Mouse (Mus musculus) heart, embryonic 12.5 days (tissue): ENCODE results near the gene Nbr1. TPM values are rescaled to one million over a fixed set of nuclear protein-coding genes. Genes with fewer than 3 reads are reported as not detected.
A peak's percentile ranks its signal among the peaks of the same experiment; 100 is the strongest.
"Not testable (repeated sequence)": the region's sequence is repeated elsewhere in the genome, so short reads cannot be mapped to it uniquely, and the experiment has no call there.

Source experiments
- ATAC-seq: fragments of 200-750 bp; cut with Nextera tagmentation; 2 replicates; pipeline ENCODE4 v1.8.0; 2017; ENCODE audit warnings: moderate TSS enrichment, moderate library complexity; ENCODE audit not compliant: insufficient number of reproducible peaks, low FRiP score
- H3K27ac ChIP-seq: fragments of 300-500 bp; sonication (generic); 2 replicates; pipeline ENCODE4 v1.5.1; 2016; ENCODE audit warnings: mild to moderate bottlenecking, moderate library complexity; ENCODE audit not compliant: poor library complexity, severe bottlenecking
- H3K27me3 ChIP-seq: fragments of 300-500 bp; sonication (generic); replicated peaks from 2 replicates; pipeline ENCODE4 v1.6.1; 2016; ENCODE audit warnings: mild to moderate bottlenecking, moderate library complexity
- H3K36me3 ChIP-seq: fragments of 300-500 bp; sonication (generic); 2 replicates; pipeline ENCODE4 v1.6.1; 2016; ENCODE audit warnings: mild to moderate bottlenecking, moderate library complexity
- H3K4me1 ChIP-seq: fragments of 300-500 bp; sonication (generic); replicated peaks from 2 replicates; pipeline ENCODE4 v1.6.1; 2016; ENCODE audit warnings: mild to moderate bottlenecking
- H3K4me2 ChIP-seq: fragments of 300-500 bp; sonication (generic); 2 replicates; pipeline ENCODE4 v1.6.1; 2016; ENCODE audit warnings: mild to moderate bottlenecking, moderate library complexity
- H3K4me3 ChIP-seq: fragments of 300-500 bp; sonication (generic); 2 replicates; pipeline ENCODE4 v1.5.1; 2016; ENCODE audit warnings: mild to moderate bottlenecking
- H3K9ac ChIP-seq: fragments of 300-500 bp; sonication (generic); 2 replicates; pipeline ENCODE4 v1.6.1; 2016; ENCODE audit warnings: mild to moderate bottlenecking, moderate library complexity
- H3K9me3 ChIP-seq: fragments of 300-500 bp; sonication (generic); replicated peaks from 2 replicates; pipeline ENCODE4 v1.6.1; 2016; ENCODE audit warnings: mild to moderate bottlenecking, moderate library complexity
- WGBS: fragments of 180-500 bp; shearing (Covaris S2); methylation state at CpG from one replicate; pipeline ENCODE4 v1.1.7; 2016; 5-methylcytosine and 5-hydroxymethylcytosine counted together
- polyA plus RNA-seq: library from polyadenylated mRNA; unstranded; fragments of >200 nt; fragmentation: Nextera tagmentation; extraction: Ambion mirVana; gene quantifications from 2 replicates; pipeline ENCODE4 v1.2.1, GENCODE M21; 2016

Nbr1 gene
- polyA plus RNA-seq, 1 experiment from 2014 or later = 77.7 TPM

DNA sequence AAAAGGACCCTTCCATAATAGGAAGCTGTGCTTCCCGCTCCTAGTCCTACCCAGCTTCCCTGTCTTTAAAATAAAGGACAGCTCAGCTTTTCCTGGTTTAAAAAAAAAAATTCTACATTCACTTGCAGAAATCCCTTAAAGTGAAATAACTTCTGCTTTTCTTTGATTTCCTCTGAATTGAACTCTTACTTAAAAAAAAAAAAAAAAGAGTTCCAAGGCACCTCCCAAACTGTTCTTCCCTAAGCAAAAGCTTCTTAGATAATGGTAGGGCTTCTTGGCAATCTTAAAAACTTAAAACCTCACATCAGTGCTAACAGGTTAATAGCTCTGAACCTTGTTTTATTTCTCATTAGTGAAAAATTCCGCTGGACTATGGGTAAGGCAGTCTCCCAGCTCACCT, 31.3 kb downstream of the Nbr1 start:
- H3K27me3 ChIP-seq = no peaks in the 10 kb centered on the region
- WGBS = 80% methylated on average over 2 of the region's 2 CpGs
- peaks cover 4% of the 10 kb centered on the region for H3K4me1 ChIP-seq
- H3K4me3 ChIP-seq = no peak overlapping the region
- H3K9me3 ChIP-seq = no peaks in the 10 kb centered on the region
- H3K4me2 ChIP-seq = no peak overlapping the region
- no peak overlapping the region for H3K9ac ChIP-seq
- H3K36me3 ChIP-seq = peaks cover 40% of the 10 kb centered on the region
- ATAC-seq = no peak
- H3K27ac ChIP-seq = no peak overlapping the region

GRCm38 (mm10) chr11:101585031-101585430, 33.1 kb downstream of the Nbr1 start:
- H3K36me3 ChIP-seq = peaks cover 23% of the 10 kb centered on the region
- H3K9ac ChIP-seq, ATAC-seq, H3K27ac ChIP-seq, H3K4me2 ChIP-seq, H3K4me3 ChIP-seq, H3K9me3 ChIP-seq, H3K4me1 ChIP-seq, H3K27me3 ChIP-seq: not testable (repeated sequence)
- WGBS = 97% methylated on average over 1 of the region's 1 CpGs

DNA sequence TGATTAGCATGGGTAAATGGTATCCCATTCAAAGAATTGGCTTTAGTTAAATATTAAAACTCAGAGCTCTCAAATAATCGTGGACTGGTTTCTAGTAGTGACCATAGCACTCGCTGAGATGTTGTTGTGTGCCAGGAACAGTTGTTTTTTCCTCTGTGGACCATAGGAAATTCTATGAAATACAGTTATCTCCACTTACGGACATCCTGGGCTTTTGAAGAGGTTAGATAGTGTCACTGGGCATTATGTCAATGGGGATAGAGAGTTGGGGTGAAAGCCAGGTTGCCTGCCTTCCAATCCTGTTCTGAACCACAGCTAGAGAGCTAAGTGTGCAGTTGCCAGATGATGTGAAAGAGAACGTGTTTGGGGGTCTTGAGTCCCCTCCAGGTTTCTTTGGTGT, 33.9 kb downstream of the Nbr1 start:
- WGBS = 59% methylated on average over 4 of the region's 4 CpGs
- no peak for ATAC-seq
- H3K9me3 ChIP-seq = no peaks in the 10 kb centered on the region

GRCm38 (mm10) chr11:101587676-101588075, 35.7 kb downstream of the Nbr1 start:
- H3K4me1 ChIP-seq = no peaks in the 10 kb centered on the region
- H3K27me3 ChIP-seq = no peaks in the 10 kb centered on the region
- H3K36me3 ChIP-seq = peaks cover 19% of the 10 kb centered on the region; the same call in 1 of the 2 replicates
- no peak overlapping the region for H3K4me2 ChIP-seq
- no peak for ATAC-seq
- H3K9ac ChIP-seq = no peak overlapping the region
- H3K4me3 ChIP-seq = no peak overlapping the region
- no peaks in the 10 kb centered on the region for H3K9me3 ChIP-seq
- WGBS = 93% methylated on average over 10 of the region's 10 CpGs
- H3K27ac ChIP-seq = no peak overlapping the region

More for the DNA sequence above, 33.9 kb downstream of the Nbr1 start:
- no peak overlapping the region for H3K4me2 ChIP-seq
- peaks cover 15% of the 10 kb centered on the region; the same call in 1 of the 2 replicates for H3K36me3 ChIP-seq
- H3K4me3 ChIP-seq = no peak overlapping the region
- H3K27ac ChIP-seq = no peak overlapping the region
- no peak overlapping the region for H3K9ac ChIP-seq
- no peaks in the 10 kb centered on the region for H3K27me3 ChIP-seq
- peaks cover 4% of the 10 kb centered on the region for H3K4me1 ChIP-seq

DNA sequence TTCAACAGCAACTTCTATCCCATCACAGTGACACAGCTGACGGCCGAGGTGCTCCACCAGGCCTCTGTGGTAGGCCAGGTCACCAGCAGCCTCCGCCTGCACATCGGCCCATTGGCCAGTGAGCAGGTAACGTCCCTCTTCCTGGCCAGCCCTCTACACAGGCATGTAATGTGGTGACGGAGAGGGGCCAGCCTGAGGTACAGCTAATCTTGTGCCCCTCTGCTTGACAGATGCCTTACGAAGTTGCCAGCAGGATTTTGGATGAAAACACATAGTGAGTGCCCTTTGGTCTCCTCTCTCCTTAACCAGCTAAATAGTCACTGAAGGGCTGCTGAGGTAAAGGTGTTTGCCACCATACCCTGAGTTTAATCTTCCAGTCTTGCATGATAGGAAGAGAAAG, 36.9 kb downstream of the Nbr1 start:
- Histone ChIP-seq H3K27ac (no peak overlapping the region), H3K4me3 (no peak overlapping the region), H3K4me2 (no peak overlapping the region), H3K4me1 (no peaks in the 10 kb centered on the region), H3K36me3 (peaks cover 19% of the 10 kb centered on the region; the same call in 1 of the 2 replicates), H3K27me3 (no peaks in the 10 kb centered on the region), H3K9ac (no peak overlapping the region), H3K9me3 (no peaks in the 10 kb centered on the region)
- WGBS = 86% methylated on average over 7 of the region's 7 CpGs
- ATAC-seq = no peak

GRCm38 (mm10) chr11:101589444-101589843, 37.5 kb downstream of the Nbr1 start:
- Histone ChIP-seq H3K9ac (no peak overlapping the region), H3K9me3 (no peaks in the 10 kb centered on the region), H3K27ac (no peak overlapping the region), H3K4me2 (no peak overlapping the region), H3K27me3 (no peaks in the 10 kb centered on the region), H3K4me1 (no peaks in the 10 kb centered on the region), H3K4me3 (no peak overlapping the region), H3K36me3 (peaks cover 19% of the 10 kb centered on the region; the same call in 1 of the 2 replicates)
- ATAC-seq = no peak
- WGBS = 30% methylated on average over 5 of the region's 5 CpGs

- Histone ChIP-seq H3K27me3 (no peaks in the 10 kb centered on the region), H3K4me3 (no peak overlapping the region), H3K4me2 (no peak overlapping the region), H3K9me3 (no peaks in the 10 kb centered on the region), H3K9ac (no peak overlapping the region), H3K27ac (no peak overlapping the region), H3K4me1 (no peaks in the 10 kb centered on the region), H3K36me3 (peaks cover 19% of the 10 kb centered on the region; the same call in 1 of the 2 replicates)
- ATAC-seq = no peak
- WGBS = 69% methylated on average over 12 of the region's 12 CpGs
Observed at GRCm38 (mm10) chr11:101589989-101590624, 38.2 kb downstream of the Nbr1 start.

DNA sequence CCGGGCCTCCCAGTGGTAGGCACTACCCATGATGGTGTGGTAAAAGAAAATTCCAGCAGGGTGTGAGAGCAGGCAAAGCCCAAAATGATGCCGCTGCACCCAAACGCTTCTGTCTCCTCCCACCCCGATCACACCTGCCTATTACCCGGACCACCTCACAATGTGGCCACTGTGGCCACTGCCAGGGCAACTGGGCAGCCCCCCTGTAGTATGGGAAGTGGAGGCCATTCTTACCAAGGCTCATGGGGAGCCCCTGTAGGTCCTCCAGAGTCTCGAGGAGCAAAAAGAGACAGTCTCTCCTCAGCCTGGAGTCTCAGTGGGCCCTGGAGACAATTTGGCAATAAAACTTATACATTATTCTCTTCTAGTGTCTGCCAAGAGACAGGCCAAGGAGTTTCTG, 47.2 kb downstream of the Nbr1 start, which contains the start of gene Gm11634:
Gm11634 (minus strand) TSS at position 101 of the 400 bp plus-strand sequence.
- peaks cover 8% of the 10 kb centered on the region; the same call in 1 of the 2 replicates for H3K27me3 ChIP-seq
- no peak within 1 kb of the TSS for H3K4me3 ChIP-seq
- no peak within 1 kb of the TSS for H3K9ac ChIP-seq
- no peaks in the 10 kb centered on the region for H3K9me3 ChIP-seq
- H3K27ac ChIP-seq = no peak within 1 kb of the TSS
- H3K4me1 ChIP-seq = no peaks in the 10 kb centered on the region
- ATAC-seq = no peak
- H3K36me3 ChIP-seq = no peaks in the 10 kb centered on the region
- 67% methylated on average over 6 of the region's 6 CpGs for WGBS
- H3K4me2 ChIP-seq = no peak within 1 kb of the TSS

DNA sequence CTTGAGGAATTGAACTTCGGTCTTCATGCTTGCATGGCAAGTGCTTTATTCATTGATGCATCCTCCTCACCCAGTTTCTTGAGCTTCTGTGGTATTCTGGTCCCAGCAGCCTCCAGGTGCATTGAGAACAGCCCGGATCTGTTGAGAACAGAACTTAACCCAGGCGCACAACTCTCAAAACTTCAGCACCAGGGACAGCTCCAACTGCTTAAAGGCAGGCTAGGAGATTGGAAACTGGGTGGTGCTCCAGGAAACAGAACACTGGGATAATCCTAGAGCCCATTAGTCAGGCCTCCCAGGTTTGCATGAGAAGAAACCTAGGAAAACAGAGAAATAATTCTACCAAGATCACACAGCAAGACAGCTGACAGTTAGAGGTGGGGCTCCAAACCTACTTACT, 50.5 kb downstream of the Nbr1 start:
- no peak overlapping the region for H3K4me2 ChIP-seq
- H3K9ac ChIP-seq = no peak overlapping the region
- no peak overlapping the region for H3K27ac ChIP-seq
- peaks cover 8% of the 10 kb centered on the region; the same call in 1 of the 2 replicates for H3K27me3 ChIP-seq
- no peak for ATAC-seq
- 11% methylated on average over 3 of the region's 3 CpGs for WGBS
- H3K36me3 ChIP-seq = no peaks in the 10 kb centered on the region
- no peak overlapping the region for H3K4me3 ChIP-seq
- H3K9me3 ChIP-seq = no peaks in the 10 kb centered on the region
- 0 out of 2 replicates have a peak, but pooled peaks cover 2% of the 10 kb centered on the region for H3K4me1 ChIP-seq

- Histone ChIP-seq H3K27me3 (peaks cover 7% of the 10 kb centered on the region; the same call in 1 of the 2 replicates), H3K9ac (no peak overlapping the region), H3K9me3 (no peaks in the 10 kb centered on the region), H3K27ac (no peak overlapping the region), H3K36me3 (no peaks in the 10 kb centered on the region), H3K4me3 (no peak overlapping the region), H3K4me2 (no peak overlapping the region), H3K4me1 (0 out of 2 replicates have a peak, but pooled peaks cover 2% of the 10 kb centered on the region)
- 1% methylated on average over 3 of the region's 3 CpGs for WGBS
- no peak for ATAC-seq
Observed at GRCm38 (mm10) chr11:101604116-101604515, 52.2 kb downstream of the Nbr1 start.

GRCm38 (mm10) chr11:101604531-101605453, 52.8 kb downstream of the Nbr1 start:
- Histone ChIP-seq H3K9ac (0 out of 2 replicates have a peak overlapping the region, but pooled peaks have one; percentile 40), H3K27ac (peak overlapping the region; percentile 57; the same call in 1 of the 2 replicates), H3K4me3 (peak overlapping the region; percentile 35), H3K4me2 (peak overlapping the region; percentile 65)
- H3K27me3 ChIP-seq, H3K4me1 ChIP-seq, H3K36me3 ChIP-seq, H3K9me3 ChIP-seq: not testable (repeated sequence)
- 0 out of 2 replicates have a peak, but pooled peaks have one; percentile 63 for ATAC-seq
- WGBS = 2% methylated on average over 30 of the region's 30 CpGs
